Mouse (Mus musculus): Measurements from ENCODE around the gene Plekha4. TPM values are rescaled to one million over a fixed set of nuclear protein-coding genes. Genes with fewer than 3 reads are reported as not detected.
A peak's percentile ranks its signal among the peaks of the same experiment; 100 is the strongest.

Gene Plekha4
- polyA plus RNA-seq, 1 experiment from 2014 or later = 0.81 TPM

DNA sequence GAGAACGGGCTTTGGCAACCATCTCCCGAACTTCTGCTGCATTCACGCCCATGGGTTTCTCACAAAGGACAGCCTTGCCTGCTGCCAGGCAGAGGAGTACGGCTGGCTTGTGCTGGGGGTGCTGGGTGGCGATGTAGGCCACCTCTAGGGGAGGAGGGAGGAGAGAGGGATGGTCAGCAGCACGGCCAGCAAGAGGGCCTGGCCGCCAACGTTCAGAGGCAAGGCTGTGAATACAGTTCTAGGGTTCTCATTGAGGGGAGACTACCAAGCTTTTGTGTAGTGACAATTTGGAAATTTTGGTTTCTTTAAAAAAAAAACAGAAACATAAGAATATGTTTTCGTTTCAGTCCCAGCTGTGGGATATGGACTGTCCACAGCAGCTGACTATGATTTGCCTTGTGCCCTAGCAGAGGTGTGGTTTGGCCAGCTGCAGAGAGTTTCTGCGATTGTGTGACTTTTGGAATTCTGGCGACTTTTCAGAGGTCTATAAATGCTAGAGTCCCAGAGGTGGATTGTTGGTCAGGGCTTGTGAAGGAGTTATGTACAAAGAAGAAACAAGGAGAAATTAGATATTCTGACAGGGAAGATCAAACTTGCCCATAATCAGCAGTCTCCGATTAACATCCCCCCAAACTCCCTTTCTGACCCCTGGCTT lies 39.2 kb upstream of the Plekha4 start, which contains the start of gene Gm45808:
Gm45808 (minus strand) TSS at position 51 of the 655 bp plus-strand sequence.
- Histone ChIP-seq H3K27me3 (replicated peaks; ENCODE audit: control insufficient read depth, insufficient read depth, low read length) (no peaks in the 10 kb centered on the region), H3K9me3 (ENCODE audit: control insufficient read depth, low read length) (no peaks in the 10 kb centered on the region), H3K4me2 (ENCODE audit: low read length) (no peak within 1 kb of the TSS), H3K4me1 (replicated peaks; ENCODE audit: control insufficient read depth, insufficient read depth, low read length) (peaks cover 13% of the 10 kb centered on the region), H3K4me3 (replicated peaks; ENCODE audit: low read length) (no peak within 1 kb of the TSS), H3K27ac (ENCODE audit: low read length) (no peak within 1 kb of the TSS), H3K9ac (replicated peaks; ENCODE audit: low read depth, low read length) (no peak within 1 kb of the TSS), H3K36me3 (ENCODE audit: control insufficient read depth, insufficient read depth) (no peaks in the 10 kb centered on the region)
- ATAC-seq = no peak
- 74% methylated on average over 12 of the region's 12 CpGs for WGBS

DNA sequence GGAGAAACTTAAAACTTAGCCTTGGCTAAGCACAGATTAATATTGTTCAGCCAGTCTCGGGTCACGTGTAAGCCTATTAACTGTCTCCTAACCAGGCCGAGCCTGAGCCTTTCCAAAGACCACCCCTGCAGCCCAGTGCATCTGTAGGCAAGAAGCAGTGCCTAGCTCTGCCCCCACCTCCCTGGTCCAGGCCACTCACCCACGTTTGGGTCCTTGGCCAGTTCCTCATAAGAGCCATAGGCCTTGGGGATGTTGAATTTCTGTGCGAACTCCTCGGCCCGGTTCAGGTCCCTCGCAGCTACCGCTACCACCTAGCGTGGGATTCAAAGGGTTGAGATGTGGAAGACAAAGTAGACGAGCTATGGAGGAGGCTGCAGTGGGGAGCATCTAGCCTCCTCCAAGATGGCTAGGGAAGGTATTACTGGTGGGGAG lies 38.3 kb upstream of the Plekha4 start:
- Histone ChIP-seq H3K9ac (replicated peaks; ENCODE audit: low read depth, low read length) (peak overlapping the region; percentile 67), H3K4me1 (replicated peaks; ENCODE audit: control insufficient read depth, insufficient read depth, low read length) (peaks cover 13% of the 10 kb centered on the region), H3K9me3 (ENCODE audit: control insufficient read depth, low read length) (no peaks in the 10 kb centered on the region), H3K4me2 (ENCODE audit: low read length) (peak overlapping the region; percentile 66), H3K27ac (ENCODE audit: low read length) (peak overlapping the region; percentile 67), H3K36me3 (ENCODE audit: control insufficient read depth, insufficient read depth) (no peaks in the 10 kb centered on the region), H3K27me3 (replicated peaks; ENCODE audit: control insufficient read depth, insufficient read depth, low read length) (no peaks in the 10 kb centered on the region), H3K4me3 (replicated peaks; ENCODE audit: low read length) (peak overlapping the region; percentile 48)
- 15% methylated on average over 11 of the region's 11 CpGs for WGBS
- peak; percentile 58 for ATAC-seq

DNA sequence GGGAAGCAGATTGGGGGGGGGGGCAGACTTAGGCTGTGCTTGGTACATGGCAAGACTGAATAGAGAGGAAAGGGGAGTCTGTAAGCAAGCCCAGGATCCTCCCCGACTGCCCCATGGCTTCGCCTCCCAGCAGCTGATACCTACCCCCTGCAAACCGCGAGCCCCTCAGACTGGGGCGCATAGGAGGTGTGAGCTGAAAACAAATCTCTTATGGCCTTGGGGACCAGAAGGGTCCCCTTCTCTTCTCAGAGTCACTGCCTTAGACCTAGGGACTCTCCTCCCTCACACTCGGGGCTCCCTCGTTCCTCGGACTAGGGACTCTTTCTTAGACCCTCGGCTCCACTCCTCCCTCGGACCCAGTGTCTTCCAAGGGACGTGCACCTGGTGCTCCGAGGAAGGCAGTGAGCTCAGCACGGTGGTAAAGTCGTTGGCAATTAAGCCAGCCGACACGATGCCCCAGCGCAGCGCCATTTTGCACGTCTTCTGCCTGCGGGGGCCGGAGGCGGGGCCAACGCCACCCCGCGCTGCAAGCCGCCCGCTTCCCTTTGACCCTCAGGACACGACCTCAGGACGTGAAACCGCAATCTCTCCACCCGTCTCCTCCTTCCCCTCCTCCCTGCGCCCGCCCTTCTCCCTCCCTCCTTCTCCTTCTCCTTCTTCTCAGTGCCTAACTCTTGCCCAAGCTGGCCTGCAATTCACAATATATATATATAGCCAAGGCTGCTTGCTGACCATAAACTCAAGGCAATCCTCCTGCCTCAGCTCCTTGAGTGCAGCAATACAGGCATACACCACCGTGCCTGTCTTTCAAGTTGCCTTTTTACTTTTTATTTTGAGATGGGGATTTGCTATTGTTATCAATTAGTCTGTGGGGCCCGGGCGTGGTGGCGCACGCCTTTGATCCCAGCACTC lies 37.6 kb upstream of the Plekha4 start, which contains the start of gene Dhdh:
Dhdh (minus strand) TSS at position 513 of the 912 bp plus-strand sequence.
- H3K9ac ChIP-seq (replicated peaks; ENCODE audit: low read depth, low read length) = peak within 1 kb of the TSS; percentile 67
- H3K4me2 ChIP-seq (ENCODE audit: low read length) = peak within 1 kb of the TSS; percentile 66
- 8% methylated on average over 38 of the region's 38 CpGs for WGBS
- H3K4me1 ChIP-seq (replicated peaks; ENCODE audit: control insufficient read depth, insufficient read depth, low read length) = peaks cover 13% of the 10 kb centered on the region
- peak within 1 kb of the TSS; percentile 67 for H3K27ac ChIP-seq (ENCODE audit: low read length)
- no peaks in the 10 kb centered on the region for H3K27me3 ChIP-seq (replicated peaks; ENCODE audit: control insufficient read depth, insufficient read depth, low read length)
- ATAC-seq = peak; percentile 59
- H3K9me3 ChIP-seq (ENCODE audit: control insufficient read depth, low read length) = no peaks in the 10 kb centered on the region
- peak within 1 kb of the TSS; percentile 48 for H3K4me3 ChIP-seq (replicated peaks; ENCODE audit: low read length)
- H3K36me3 ChIP-seq (ENCODE audit: control insufficient read depth, insufficient read depth) = peaks cover 3% of the 10 kb centered on the region

DNA sequence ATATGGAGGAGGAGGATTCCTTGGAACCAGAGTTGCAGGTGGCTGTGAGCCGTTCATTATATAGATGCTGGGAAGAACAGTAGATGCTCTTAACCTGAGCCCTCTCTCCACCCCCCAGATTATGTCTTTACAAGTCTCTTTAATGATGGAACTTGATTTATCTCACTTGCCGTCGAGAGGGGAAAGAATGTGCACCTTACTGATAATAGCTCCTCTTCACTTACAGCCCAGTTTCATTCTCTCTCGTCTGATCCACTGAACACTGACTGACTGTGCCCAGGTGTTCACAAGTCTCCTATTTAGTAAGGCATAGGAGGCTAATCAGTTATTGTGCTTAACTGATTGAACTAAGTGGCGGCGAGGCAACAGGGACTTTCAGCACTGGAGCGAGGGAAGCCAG lies 36.6 kb upstream of the Plekha4 start:
- no peak overlapping the region for H3K4me3 ChIP-seq (replicated peaks; ENCODE audit: low read length)
- 82% methylated on average over 7 of the region's 7 CpGs for WGBS
- no peak overlapping the region for H3K27ac ChIP-seq (ENCODE audit: low read length)
- no peaks in the 10 kb centered on the region for H3K9me3 ChIP-seq (ENCODE audit: control insufficient read depth, low read length)
- no peaks in the 10 kb centered on the region for H3K27me3 ChIP-seq (replicated peaks; ENCODE audit: control insufficient read depth, insufficient read depth, low read length)
- H3K4me1 ChIP-seq (replicated peaks; ENCODE audit: control insufficient read depth, insufficient read depth, low read length) = peaks cover 13% of the 10 kb centered on the region
- ATAC-seq = no peak
- H3K9ac ChIP-seq (replicated peaks; ENCODE audit: low read depth, low read length) = no peak overlapping the region
- H3K36me3 ChIP-seq (ENCODE audit: control insufficient read depth, insufficient read depth) = peaks cover 8% of the 10 kb centered on the region
- no peak overlapping the region for H3K4me2 ChIP-seq (ENCODE audit: low read length)

DNA sequence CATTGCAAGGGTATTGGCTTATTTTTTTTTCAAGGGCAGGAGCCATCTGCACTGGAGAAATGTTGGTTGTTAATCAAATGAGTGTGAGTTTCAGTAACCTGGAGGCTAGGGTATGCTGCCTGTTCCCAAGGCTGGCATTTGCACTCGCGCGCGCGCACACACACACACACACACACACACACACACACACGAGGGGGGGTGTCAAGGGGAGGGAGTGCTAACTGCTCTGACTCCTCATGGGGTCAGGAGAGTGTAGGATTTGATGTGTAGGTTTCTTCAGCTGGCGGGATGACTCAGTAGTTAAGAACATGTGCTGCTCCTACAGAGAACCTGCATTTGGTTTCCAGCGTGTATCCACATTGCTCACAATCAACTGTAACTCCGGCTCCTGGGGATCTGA lies 35.3 kb upstream of the Plekha4 start:
- no peak for ATAC-seq
- WGBS = 44% methylated on average over 9 of the region's 9 CpGs

DNA sequence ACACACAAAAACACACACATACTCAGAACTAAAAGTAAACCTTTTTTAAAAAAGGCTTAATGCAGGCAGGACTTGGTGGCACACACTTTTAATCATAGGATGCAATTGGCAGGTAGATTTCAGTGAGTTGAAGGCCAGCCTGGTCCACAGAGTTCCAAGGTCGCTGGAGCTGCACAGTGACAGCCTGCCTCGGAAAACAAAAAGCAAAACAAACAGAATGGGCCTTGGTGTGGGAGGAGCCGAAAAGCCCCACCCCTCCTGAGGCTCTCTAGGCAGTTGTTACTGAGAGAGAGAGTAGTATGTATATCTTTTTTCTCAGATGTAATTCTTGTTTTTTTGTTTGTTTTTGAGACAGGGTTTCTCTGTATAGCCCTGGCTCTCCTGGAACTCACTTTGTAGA lies 34.9 kb upstream of the Plekha4 start:
- Histone ChIP-seq H3K4me3 (replicated peaks; ENCODE audit: low read length) (no peak overlapping the region), H3K27me3 (replicated peaks; ENCODE audit: control insufficient read depth, insufficient read depth, low read length) (no peaks in the 10 kb centered on the region), H3K27ac (ENCODE audit: low read length) (no peak overlapping the region), H3K4me2 (ENCODE audit: low read length) (no peak overlapping the region), H3K9me3 (ENCODE audit: control insufficient read depth, low read length) (no peaks in the 10 kb centered on the region), H3K9ac (replicated peaks; ENCODE audit: low read depth, low read length) (no peak overlapping the region), H3K36me3 (ENCODE audit: control insufficient read depth, insufficient read depth) (peaks cover 10% of the 10 kb centered on the region), H3K4me1 (replicated peaks; ENCODE audit: control insufficient read depth, insufficient read depth, low read length) (peaks cover 13% of the 10 kb centered on the region)
- WGBS = 23% methylated on average over 3 of the region's 3 CpGs
- ATAC-seq = no peak

More for the DNA sequence above, 35.3 kb upstream of the Plekha4 start:
- H3K9me3 ChIP-seq (ENCODE audit: control insufficient read depth, low read length) = no peaks in the 10 kb centered on the region
- H3K4me1 ChIP-seq (replicated peaks; ENCODE audit: control insufficient read depth, insufficient read depth, low read length) = peaks cover 13% of the 10 kb centered on the region
- no peaks in the 10 kb centered on the region for H3K27me3 ChIP-seq (replicated peaks; ENCODE audit: control insufficient read depth, insufficient read depth, low read length)
- no peak overlapping the region for H3K4me2 ChIP-seq (ENCODE audit: low read length)
- H3K4me3 ChIP-seq (replicated peaks; ENCODE audit: low read length) = no peak overlapping the region
- H3K27ac ChIP-seq (ENCODE audit: low read length) = no peak overlapping the region
- peaks cover 10% of the 10 kb centered on the region for H3K36me3 ChIP-seq (ENCODE audit: control insufficient read depth, insufficient read depth)
- no peak overlapping the region for H3K9ac ChIP-seq (replicated peaks; ENCODE audit: low read depth, low read length)

DNA sequence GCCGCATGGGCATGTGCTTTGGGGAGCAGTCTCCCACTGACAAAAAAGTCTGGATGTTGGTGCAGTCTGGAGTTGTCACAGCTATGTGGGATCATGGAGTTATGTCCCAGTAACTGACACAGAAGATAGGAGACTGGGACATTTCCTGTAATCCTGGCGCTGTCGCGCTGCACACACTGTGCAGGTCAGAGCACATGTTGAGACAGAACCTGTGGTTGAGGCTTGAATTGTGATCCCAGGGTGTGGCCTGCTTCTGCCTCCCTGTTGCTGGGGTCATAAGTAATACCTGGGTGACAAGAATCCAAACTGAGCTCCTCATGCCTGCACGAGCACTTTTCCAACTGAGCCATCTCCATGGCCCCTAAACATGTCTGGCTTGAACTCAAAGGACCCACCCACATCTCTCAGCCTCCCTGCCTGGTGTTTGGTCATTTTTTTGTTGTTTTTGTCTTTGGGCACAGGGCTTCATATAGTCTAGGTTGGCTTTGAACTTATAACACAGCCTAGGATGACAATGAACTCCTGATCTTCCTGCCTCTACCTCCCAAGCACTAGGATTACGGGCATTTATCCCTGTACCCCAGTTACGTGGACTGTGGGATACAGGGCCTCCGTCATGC lies 33.8 kb upstream of the Plekha4 start:
- no peak overlapping the region for H3K4me3 ChIP-seq (replicated peaks; ENCODE audit: low read length)
- peaks cover 13% of the 10 kb centered on the region for H3K4me1 ChIP-seq (replicated peaks; ENCODE audit: control insufficient read depth, insufficient read depth, low read length)
- WGBS = 95% methylated on average over 8 of the region's 8 CpGs
- no peak overlapping the region for H3K4me2 ChIP-seq (ENCODE audit: low read length)
- peaks cover 13% of the 10 kb centered on the region for H3K36me3 ChIP-seq (ENCODE audit: control insufficient read depth, insufficient read depth)
- H3K9ac ChIP-seq (replicated peaks; ENCODE audit: low read depth, low read length) = no peak overlapping the region
- no peaks in the 10 kb centered on the region for H3K27me3 ChIP-seq (replicated peaks; ENCODE audit: control insufficient read depth, insufficient read depth, low read length)
- no peaks in the 10 kb centered on the region for H3K9me3 ChIP-seq (ENCODE audit: control insufficient read depth, low read length)
- H3K27ac ChIP-seq (ENCODE audit: low read length) = no peak overlapping the region
- no peak for ATAC-seq

DNA sequence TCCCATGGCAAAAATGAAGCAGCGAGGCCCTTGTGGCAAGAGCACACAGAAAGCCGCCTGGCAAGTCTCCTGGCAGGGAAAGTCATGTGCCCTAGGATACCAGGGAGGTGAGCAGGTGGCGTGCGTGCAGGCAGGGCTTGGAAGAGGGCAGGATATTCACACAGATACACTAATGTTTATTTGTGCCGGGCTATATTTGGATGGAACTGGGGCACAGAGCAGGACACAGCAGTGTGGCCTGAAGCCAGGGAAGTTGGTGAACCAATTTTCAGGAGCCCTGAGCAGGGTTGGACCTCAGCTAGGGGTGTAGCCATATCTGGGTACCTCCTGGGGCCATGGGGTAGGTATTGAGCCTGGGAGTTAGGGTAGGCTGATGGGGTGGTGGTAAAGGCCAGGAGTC lies 33.2 kb upstream of the Plekha4 start:
- Histone ChIP-seq H3K4me1 (replicated peaks; ENCODE audit: control insufficient read depth, insufficient read depth, low read length) (peaks cover 11% of the 10 kb centered on the region), H3K9ac (replicated peaks; ENCODE audit: low read depth, low read length) (no peak overlapping the region), H3K4me2 (ENCODE audit: low read length) (no peak overlapping the region), H3K27ac (ENCODE audit: low read length) (no peak overlapping the region), H3K27me3 (replicated peaks; ENCODE audit: control insufficient read depth, insufficient read depth, low read length) (no peaks in the 10 kb centered on the region), H3K9me3 (ENCODE audit: control insufficient read depth, low read length) (no peaks in the 10 kb centered on the region), H3K36me3 (ENCODE audit: control insufficient read depth, insufficient read depth) (peaks cover 13% of the 10 kb centered on the region), H3K4me3 (replicated peaks; ENCODE audit: low read length) (no peak overlapping the region)
- no peak for ATAC-seq
- 91% methylated on average over 5 of the region's 5 CpGs for WGBS

DNA sequence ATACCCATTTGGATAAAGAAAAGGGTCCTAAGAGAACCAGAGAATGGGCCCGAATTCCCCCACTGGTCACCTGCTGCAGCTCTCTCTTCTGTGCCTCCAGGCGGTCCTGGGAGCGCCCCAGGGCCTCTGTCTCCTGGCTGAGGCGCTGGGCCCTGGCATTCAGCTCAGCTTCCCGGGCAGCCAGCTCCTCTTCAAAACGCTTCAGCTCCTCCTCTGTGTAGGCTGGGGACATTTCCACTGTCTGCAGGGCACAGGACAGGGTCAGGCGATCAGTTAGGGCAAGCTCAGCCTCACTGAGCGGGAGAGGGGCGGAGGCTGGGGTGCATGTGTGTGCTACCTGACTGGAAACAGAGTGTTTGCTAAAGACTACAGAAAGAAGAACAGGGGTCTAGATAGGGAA lies 31.6 kb upstream of the Plekha4 start:
- no peak overlapping the region for H3K4me3 ChIP-seq (replicated peaks; ENCODE audit: low read length)
- no peaks in the 10 kb centered on the region for H3K4me1 ChIP-seq (replicated peaks; ENCODE audit: control insufficient read depth, insufficient read depth, low read length)
- peaks cover 18% of the 10 kb centered on the region for H3K36me3 ChIP-seq (ENCODE audit: control insufficient read depth, insufficient read depth)
- no peak overlapping the region for H3K9ac ChIP-seq (replicated peaks; ENCODE audit: low read depth, low read length)
- no peak overlapping the region for H3K4me2 ChIP-seq (ENCODE audit: low read length)
- no peak for ATAC-seq
- no peaks in the 10 kb centered on the region for H3K27me3 ChIP-seq (replicated peaks; ENCODE audit: control insufficient read depth, insufficient read depth, low read length)
- no peaks in the 10 kb centered on the region for H3K9me3 ChIP-seq (ENCODE audit: control insufficient read depth, low read length)
- H3K27ac ChIP-seq (ENCODE audit: low read length) = no peak overlapping the region
- 82% methylated on average over 9 of the region's 9 CpGs for WGBS

Data from forebrain, embryonic 16.5 days (tissue).